In genomic region chr11:59963364-59964162, GRCm38 (mm10) we compare ENCODE assay signal across 8 mouse cellular contexts. TPM values are rescaled to one million over a fixed set of nuclear protein-coding genes. Genes with fewer than 3 reads are reported as not detected.
DNase-seq lines count a peak whose midpoint lies in the region; ATAC-seq and TF ChIP-seq lines count a peak whose summit lies in the region.

No protein-coding gene starts in this region.

- no peak for TF ChIP-seq EP300 in ES-Bruce4 (IDR thresholded peaks at IDR 0.05; ENCODE audit: insufficient read depth, low read depth, low read length)

- H3K27me3 ChIP-seq in kidney, adult 2 months (replicated peaks; ENCODE audit: control insufficient read depth, insufficient read depth, low read length), result no peaks in the 10 kb centered on the region
- H3K27me3 ChIP-seq in ES-Bruce4 (ENCODE audit: control insufficient read depth, insufficient read depth, low read length, poor library complexity, severe bottlenecking), result no peaks in the 10 kb centered on the region
- H3K27me3 ChIP-seq in hindbrain, postnatal 0 days (ENCODE audit: insufficient read depth, low read length), result 0 out of 2 replicates have a peak, but pooled peaks cover 3% of the 10 kb centered on the region
- H3K27me3 ChIP-seq in midbrain, postnatal 0 days (ENCODE audit: insufficient read depth, low read length), result 0 out of 2 replicates have a peak, but pooled peaks cover 7% of the 10 kb centered on the region

- H3K27ac ChIP-seq in kidney, adult 2 months (ENCODE audit: insufficient read depth, low read depth, low read length), result no peak overlapping the region
- no peak overlapping the region for H3K27ac ChIP-seq in ES-Bruce4 (ENCODE audit: insufficient read depth, low read length)
- H3K27ac ChIP-seq in hindbrain, postnatal 0 days, result no peak overlapping the region
- no peak overlapping the region for H3K27ac ChIP-seq in midbrain, postnatal 0 days (ENCODE audit: low read depth, low read length)

- no peaks in the 10 kb centered on the region for H3K9me3 ChIP-seq in ES-Bruce4 (replicated peaks; ENCODE audit: control insufficient read depth, insufficient read depth, low read length, poor library complexity, severe bottlenecking)
- H3K9me3 ChIP-seq in hindbrain, postnatal 0 days (ENCODE audit: low read length), result no peaks in the 10 kb centered on the region
- no peaks in the 10 kb centered on the region for H3K9me3 ChIP-seq in midbrain, postnatal 0 days (ENCODE audit: low read length)

- no peaks in the 10 kb centered on the region for H3K4me1 ChIP-seq in kidney, adult 2 months (ENCODE audit: control insufficient read depth, insufficient read depth, low read length)
- H3K4me1 ChIP-seq in ES-Bruce4 (ENCODE audit: control insufficient read depth, insufficient read depth, low read length), result no peaks in the 10 kb centered on the region
- H3K4me1 ChIP-seq in hindbrain, postnatal 0 days (ENCODE audit: insufficient read depth, low read length), result peaks cover 10% of the 10 kb centered on the region
- peaks cover 19% of the 10 kb centered on the region for H3K4me1 ChIP-seq in midbrain, postnatal 0 days (ENCODE audit: insufficient read depth, low read length)

- TF ChIP-seq POLR2A in kidney, adult 2 months (IDR thresholded peaks at IDR 0.05; ENCODE audit: low read depth, low read length), result no peak
- TF ChIP-seq POLR2A in ES-Bruce4 (IDR thresholded peaks at IDR 0.05; ENCODE audit: insufficient read depth, low read length), result no peak

- WGBS in kidney, adult 2 months, result 14% methylated on average over 34 of the region's 34 CpGs
- WGBS in hindbrain, postnatal 0 days, result 4% methylated on average over 34 of the region's 34 CpGs
- whole genome bisulfite sequencing in midbrain, postnatal 0 days, result 6% methylated on average over 34 of the region's 34 CpGs

- H3K36me3 ChIP-seq in kidney, adult 2 months (ENCODE audit: control insufficient read depth, insufficient read depth, low read length), result no peaks in the 10 kb centered on the region
- H3K36me3 ChIP-seq in ES-Bruce4 (ENCODE audit: control insufficient read depth, insufficient read depth, low read length, poor library complexity, severe bottlenecking), result peaks cover 3% of the 10 kb centered on the region; the same call in 1 of the 2 replicates
- peaks cover 15% of the 10 kb centered on the region; the same call in 1 of the 2 replicates for H3K36me3 ChIP-seq in hindbrain, postnatal 0 days (ENCODE audit: insufficient read depth, low read length)
- peaks cover 23% of the 10 kb centered on the region for H3K36me3 ChIP-seq in midbrain, postnatal 0 days (ENCODE audit: insufficient read depth, low read length)

- peak; percentile 18 for DNase-seq in kidney, adult 2 months
- no peak for DNase-seq in kidney, adult 8-10 months
- DNase-seq in embryo, embryonic 9.5 days (ENCODE audit: extremely low spot score), result peak; percentile 40
- DNase-seq in hindbrain, postnatal 0 days (ENCODE audit: low spot score), result peak; percentile 30
- no peak for DNase-seq in midbrain, postnatal 0 days (ENCODE audit: low spot score)
- DNase-seq in urinary bladder, adult 2 months (ENCODE audit: low spot score), result no peak
- no peak for DNase-seq in gastrocnemius, postnatal 14 days

- peak overlapping the region; percentile 88 for H3K4me2 ChIP-seq in hindbrain, postnatal 0 days (ENCODE audit: low read depth, low read length)
- H3K4me2 ChIP-seq in midbrain, postnatal 0 days (ENCODE audit: low read depth, low read length, poor library complexity, severe bottlenecking), result peak overlapping the region; percentile 89

- TF ChIP-seq CTCF in kidney, adult 2 months (conservative IDR thresholded peaks at IDR 0.05; ENCODE audit: insufficient read depth, insufficient read length, low read depth, low read length), result no peak
- no peak for TF ChIP-seq CTCF in ES-Bruce4 (IDR thresholded peaks at IDR 0.05; ENCODE audit: low read depth, low read length)
- no peak for TF ChIP-seq CTCF in hindbrain, postnatal 0 days (IDR thresholded peaks at IDR 0.05; ENCODE audit: low read depth)
- TF ChIP-seq CTCF in midbrain, postnatal 0 days (IDR thresholded peaks at IDR 0.05), result no peak

- peak overlapping the region; percentile 77 for H3K9ac ChIP-seq in ES-Bruce4 (ENCODE audit: low read depth, poor library complexity, severe bottlenecking)
- H3K9ac ChIP-seq in hindbrain, postnatal 0 days (replicated peaks; ENCODE audit: low read length), result 0 out of 2 replicates have a peak overlapping the region, but pooled peaks have one; percentile 23
- peak overlapping the region; percentile 44 for H3K9ac ChIP-seq in midbrain, postnatal 0 days (replicated peaks; ENCODE audit: low read length, poor library complexity, severe bottlenecking)

- H3K4me3 ChIP-seq in kidney, adult 2 months (ENCODE audit: insufficient read depth, low read depth, low read length), result peak overlapping the region; percentile 56
- peak overlapping the region; percentile 76 for H3K4me3 ChIP-seq in ES-Bruce4 (ENCODE audit: low read depth, low read length)
- peak overlapping the region; percentile 42 for H3K4me3 ChIP-seq in hindbrain, postnatal 0 days (ENCODE audit: low read length)
- peak overlapping the region; percentile 41 for H3K4me3 ChIP-seq in midbrain, postnatal 0 days (ENCODE audit: low read depth, low read length)

- no peak for ATAC-seq in hindbrain, postnatal 0 days
- ATAC-seq in midbrain, postnatal 0 days (ENCODE audit: low FRiP score), result no peak

- intact Hi-C loops in gastrocnemius, postnatal 14 days (cut with DNase I; ENCODE audit: low total_unique reads), result loop anchor here (2.0 kb wide), 1 partner anchor 83 kb away; no protein-coding TSS in a partner anchor

RNA-seq across cellular contexts. Expression of gene Rasd1, which starts 1.2 kb away (rescaled TPM):
- 7.2 and 8.9 TPM in 2 replicates for polyA plus RNA-seq in kidney, adult 2 months (2012; rRNA removed)
- 0.63 and 1.1 TPM in 2 replicates for polyA plus RNA-seq in ES-Bruce4 (2011; ENCODE audit: insufficient read depth, insufficient read length, low read depth, missing spikeins)
- total RNA-seq in hindbrain, postnatal 0 days (2014; rRNA removed), result 0.10 and 0.47 TPM in 2 replicates
- polyA plus RNA-seq in hindbrain, postnatal 0 days (2015; fragmentation: Nextera tagmentation; extraction: Ambion mirVana), result 2.0 and 2.3 TPM in 2 replicates
- 0.47 and 1.2 TPM in 2 replicates for total RNA-seq in midbrain, postnatal 0 days (2014; rRNA removed)
- 2.6 and 3.6 TPM in 2 replicates for polyA plus RNA-seq in midbrain, postnatal 0 days (2015; fragmentation: Nextera tagmentation; extraction: Ambion mirVana)
- polyA plus RNA-seq in urinary bladder, adult 2 months (2012; rRNA removed), result 3.3 and 4.8 TPM in 2 replicates
- 1 to 10 TPM; 1.5 to 1.8 TPM for total RNA-seq in gastrocnemius, postnatal 14 days (2021)

RNA-seq across cellular contexts. Expression of gene Med9, which starts 15.6 kb away (rescaled TPM):
- 20.4 and 25.7 TPM in 2 replicates for polyA plus RNA-seq in kidney, adult 2 months (2012; rRNA removed)
- polyA plus RNA-seq in ES-Bruce4 (2011; ENCODE audit: insufficient read depth, insufficient read length, low read depth, missing spikeins), result 19.8 and 19.9 TPM in 2 replicates
- total RNA-seq in hindbrain, postnatal 0 days (2014; rRNA removed), result 25.7 and 34.1 TPM in 2 replicates
- polyA plus RNA-seq in hindbrain, postnatal 0 days (2015; fragmentation: Nextera tagmentation; extraction: Ambion mirVana), result 39.7 and 41.8 TPM in 2 replicates
- 26.3 and 28.7 TPM in 2 replicates for total RNA-seq in midbrain, postnatal 0 days (2014; rRNA removed)
- polyA plus RNA-seq in midbrain, postnatal 0 days (2015; fragmentation: Nextera tagmentation; extraction: Ambion mirVana), result 32.0 and 34.8 TPM in 2 replicates
- polyA plus RNA-seq in urinary bladder, adult 2 months (2012; rRNA removed), result 19.9 and 23.0 TPM in 2 replicates
- 10 to 100 TPM; 14.0 to 15.3 TPM for total RNA-seq in gastrocnemius, postnatal 14 days (2021)

Comparison
In these comparisons a context has a peak if more than half of its experiments do, and no peak if none do; other contexts are left out.
1. DNase-seq: peak in kidney, adult 2 months (single experiment), embryo, embryonic 9.5 days (single experiment) and hindbrain, postnatal 0 days (single experiment); none in kidney, adult 8-10 months (0 of 2), midbrain, postnatal 0 days (single experiment), urinary bladder, adult 2 months (single experiment) and gastrocnemius, postnatal 14 days (single experiment).
2. H3K9ac ChIP-seq: peak in every context shown above with its lines; median percentile 77 in ES-Bruce4; 44 in midbrain, postnatal 0 days; 23 in hindbrain, postnatal 0 days.
3. Peak in every context shown above with its lines, with median percentiles within 50 percentile points of each other: H3K4me3 ChIP-seq.